15 mouse cellular contexts compared by ENCODE assay signal in genomic region chr4:123453729-123454128, GRCm38 (mm10).
"Had no signal": no experiment of that assay in that cellular context is flagged by ENCODE, and none has a peak within 500 bp of the region (broad histone marks: within the 10 kb centered on the region; RNA-seq: fewer than 3 reads in every experiment).

No protein-coding gene starts in this region.

- H3K27me3 ChIP-seq: intestine, embryonic 15.5 days; liver, embryonic 13.5 days; lung, embryonic 15.5 days; midbrain, embryonic 12.5 days; neural tube, embryonic 15.5 days had no signal

- H3K27ac ChIP-seq: intestine, embryonic 15.5 days; left cerebral cortex, adult 2 months; limb, embryonic 10.5 days; liver, embryonic 13.5 days; lung, embryonic 15.5 days; macrophage; midbrain, embryonic 12.5 days; neural tube, embryonic 15.5 days had no signal

- H3K9ac ChIP-seq: intestine, embryonic 15.5 days; liver, embryonic 13.5 days; liver, postnatal 0 days; lung, embryonic 15.5 days; midbrain, embryonic 12.5 days; neural tube, embryonic 15.5 days had no signal

- ATAC-seq: intestine, embryonic 15.5 days; liver, postnatal 0 days; midbrain, embryonic 16.5 days had no signal

- DNase-seq: liver, embryonic 13.5 days; liver, postnatal 0 days; lung, postnatal 14 days; right cerebral cortex, adult 18-20 months; spleen, adult 18-20 months; thymus, adult 2 months; thymus, postnatal 25 days had no signal

- H3K9me3 ChIP-seq: intestine, embryonic 15.5 days; limb, embryonic 10.5 days; liver, embryonic 13.5 days; lung, embryonic 15.5 days; midbrain, embryonic 12.5 days; neural tube, embryonic 15.5 days had no signal

- H3K4me3 ChIP-seq: intestine, embryonic 15.5 days; left cerebral cortex, adult 2 months; limb, embryonic 10.5 days; liver, embryonic 13.5 days; lung, embryonic 15.5 days; midbrain, embryonic 12.5 days; neural tube, embryonic 15.5 days had no signal

- H3K4me2 ChIP-seq: intestine, embryonic 15.5 days; liver, embryonic 13.5 days; lung, embryonic 15.5 days; midbrain, embryonic 12.5 days; neural tube, embryonic 15.5 days had no signal

- H3K4me1 ChIP-seq: intestine, embryonic 15.5 days; limb, embryonic 10.5 days; liver, embryonic 13.5 days; lung, embryonic 15.5 days; midbrain, embryonic 12.5 days; neural tube, embryonic 15.5 days had no signal
